Mouse (Mus musculus): Measurements from ENCODE around the gene Atp6v1g3. TPM values are rescaled to one million over a fixed set of nuclear protein-coding genes. Genes with fewer than 3 reads are reported as not detected.

Atp6v1g3 gene
- polyA plus RNA-seq, 1 experiment from 2014 or later, result not detected

GRCm38 (mm10) chr1:138258758-138259157 lies 14.8 kb upstream of the Atp6v1g3 start:
- H3K27ac ChIP-seq, result no peak overlapping the region
- H3K4me3 ChIP-seq, result no peak overlapping the region
- ATAC-seq (replicated peaks), result no peak
- H3K9ac ChIP-seq, result no peak overlapping the region
- H3K36me3 ChIP-seq (replicated peaks), result no peaks in the 10 kb centered on the region
- no peaks in the 10 kb centered on the region for H3K4me1 ChIP-seq
- no peaks in the 10 kb centered on the region for H3K27me3 ChIP-seq (replicated peaks)
- 82% methylated on average over 4 of the region's 4 CpGs for WGBS
- no peaks in the 10 kb centered on the region for H3K9me3 ChIP-seq
- H3K4me2 ChIP-seq, result no peak overlapping the region

DNA sequence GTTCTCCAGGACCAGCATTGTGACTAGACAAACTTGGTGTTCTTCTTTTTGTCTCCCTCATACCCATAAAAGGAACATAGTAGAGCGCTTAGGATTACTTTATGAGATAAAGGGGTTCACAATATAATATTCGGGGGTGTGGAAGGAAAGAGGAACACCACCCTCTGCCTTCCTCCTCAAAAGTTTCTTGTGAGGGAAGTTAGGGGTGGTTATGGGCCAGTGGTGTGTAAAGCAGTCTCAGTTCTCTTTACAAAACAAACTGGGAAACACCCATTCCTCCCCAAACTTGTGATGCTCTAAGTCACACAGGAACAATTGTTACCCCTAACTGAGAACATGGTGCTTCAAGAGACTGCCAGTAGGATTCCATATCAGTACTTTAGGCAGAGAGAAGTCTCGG lies 12.0 kb upstream of the Atp6v1g3 start:
- Histone ChIP-seq H3K9ac (no peak overlapping the region), H3K4me3 (no peak overlapping the region)
- WGBS, result 86% methylated on average over 3 of the region's 3 CpGs

DNA sequence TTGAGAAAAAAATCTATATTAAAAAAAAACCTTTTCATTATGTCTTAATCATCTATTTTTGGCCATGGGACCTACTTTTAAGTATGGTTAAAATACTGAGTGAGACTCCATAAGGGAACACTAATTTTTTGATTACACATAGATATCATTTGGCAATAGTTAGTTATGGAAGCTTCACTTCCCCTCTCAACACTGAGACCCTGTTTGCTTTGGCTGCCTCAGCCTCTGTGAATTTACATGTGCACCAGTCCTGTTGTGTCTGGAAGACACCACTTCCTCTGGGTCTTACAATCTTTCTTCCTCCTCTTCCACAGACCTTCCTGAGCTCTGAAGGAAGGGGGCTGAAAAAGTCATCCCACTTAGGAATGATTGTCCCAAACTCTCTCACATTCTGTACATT lies 11.1 kb upstream of the Atp6v1g3 start:
- no peak overlapping the region for H3K9ac ChIP-seq
- H3K9me3 ChIP-seq, result no peaks in the 10 kb centered on the region
- no peak for ATAC-seq (replicated peaks)
- no peak overlapping the region for H3K4me3 ChIP-seq
- no peak overlapping the region for H3K27ac ChIP-seq
- H3K4me1 ChIP-seq, result no peaks in the 10 kb centered on the region
- no peaks in the 10 kb centered on the region for H3K36me3 ChIP-seq (replicated peaks)
- no peak overlapping the region for H3K4me2 ChIP-seq
- no peaks in the 10 kb centered on the region for H3K27me3 ChIP-seq (replicated peaks)

More for the DNA sequence above, 12.0 kb upstream of the Atp6v1g3 start:
- ATAC-seq (replicated peaks), result no peak
- H3K9me3 ChIP-seq, result no peaks in the 10 kb centered on the region
- no peaks in the 10 kb centered on the region for H3K36me3 ChIP-seq (replicated peaks)
- no peaks in the 10 kb centered on the region for H3K27me3 ChIP-seq (replicated peaks)
- H3K27ac ChIP-seq, result no peak overlapping the region
- H3K4me2 ChIP-seq, result no peak overlapping the region
- H3K4me1 ChIP-seq, result no peaks in the 10 kb centered on the region

GRCm38 (mm10) chr1:138267465-138268055 lies 6.0 kb upstream of the Atp6v1g3 start:
- no peaks in the 10 kb centered on the region for H3K9me3 ChIP-seq
- ATAC-seq (replicated peaks), result no peak
- no peaks in the 10 kb centered on the region for H3K27me3 ChIP-seq (replicated peaks)
- WGBS, result 84% methylated on average over 5 of the region's 5 CpGs
- H3K4me2 ChIP-seq, result no peak overlapping the region
- no peaks in the 10 kb centered on the region for H3K36me3 ChIP-seq (replicated peaks)
- H3K4me3 ChIP-seq, result no peak overlapping the region
- H3K4me1 ChIP-seq, result no peaks in the 10 kb centered on the region
- no peak overlapping the region for H3K27ac ChIP-seq
- no peak overlapping the region for H3K9ac ChIP-seq

GRCm38 (mm10) chr1:138274930-138275329 lies 1.4 kb downstream of the Atp6v1g3 start:
- Histone ChIP-seq H3K36me3 (replicated peaks) (no peaks in the 10 kb centered on the region), H3K4me3 (no peak overlapping the region), H3K27ac (no peak overlapping the region), H3K9ac (no peak overlapping the region), H3K9me3 (no peaks in the 10 kb centered on the region), H3K4me2 (no peak overlapping the region), H3K4me1 (no peaks in the 10 kb centered on the region), H3K27me3 (replicated peaks) (no peaks in the 10 kb centered on the region)
- ATAC-seq (replicated peaks), result no peak
- 84% methylated on average over 3 of the region's 3 CpGs for WGBS

DNA sequence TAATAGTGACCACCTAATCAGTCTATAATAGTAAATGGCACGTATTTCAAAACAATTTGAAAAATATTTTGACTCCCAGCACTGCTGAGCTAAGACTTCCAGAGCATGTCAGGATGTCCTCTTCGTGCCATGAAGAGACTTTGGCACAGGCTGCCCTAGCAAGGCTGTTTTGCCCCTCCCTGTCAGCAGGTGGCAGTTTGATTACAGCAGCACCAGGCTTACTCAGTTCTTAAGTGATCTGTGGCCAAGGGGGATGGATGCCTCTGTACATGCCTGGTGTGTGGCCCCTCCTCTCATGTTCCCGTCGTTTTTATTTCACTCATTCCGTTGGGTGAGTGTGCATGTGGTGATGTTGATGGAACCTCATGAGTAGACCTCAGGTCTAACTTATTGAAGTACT lies 2.3 kb downstream of the Atp6v1g3 start:
- H3K9me3 ChIP-seq, result no peaks in the 10 kb centered on the region
- no peaks in the 10 kb centered on the region for H3K27me3 ChIP-seq (replicated peaks)
- WGBS, result 64% methylated on average over 5 of the region's 5 CpGs
- no peak for ATAC-seq (replicated peaks)
- H3K27ac ChIP-seq, result no peak overlapping the region
- H3K4me2 ChIP-seq, result no peak overlapping the region
- no peaks in the 10 kb centered on the region for H3K4me1 ChIP-seq
- H3K9ac ChIP-seq, result no peak overlapping the region
- no peaks in the 10 kb centered on the region for H3K36me3 ChIP-seq (replicated peaks)
- H3K4me3 ChIP-seq, result no peak overlapping the region

GRCm38 (mm10) chr1:138281139-138281538 lies 7.6 kb downstream of the Atp6v1g3 start:
- Histone ChIP-seq H3K27ac (no peak overlapping the region), H3K9me3 (no peaks in the 10 kb centered on the region), H3K9ac (no peak overlapping the region), H3K4me1 (0 out of 2 replicates have a peak, but pooled peaks cover 3% of the 10 kb centered on the region), H3K36me3 (replicated peaks) (no peaks in the 10 kb centered on the region), H3K4me3 (no peak overlapping the region), H3K4me2 (no peak overlapping the region), H3K27me3 (replicated peaks) (no peaks in the 10 kb centered on the region)
- ATAC-seq (replicated peaks), result no peak
- whole genome bisulfite sequencing, result 56% methylated on average over 6 of the region's 6 CpGs

- Histone ChIP-seq H3K27me3 (replicated peaks) (no peaks in the 10 kb centered on the region), H3K4me1 (0 out of 2 replicates have a peak, but pooled peaks cover 3% of the 10 kb centered on the region), H3K36me3 (replicated peaks) (no peaks in the 10 kb centered on the region), H3K27ac (no peak overlapping the region), H3K9me3 (no peaks in the 10 kb centered on the region), H3K4me2 (no peak overlapping the region), H3K4me3 (no peak overlapping the region), H3K9ac (no peak overlapping the region)
- 80% methylated on average over 3 of the region's 3 CpGs for WGBS
- no peak for ATAC-seq (replicated peaks)
These were observed 9.0 kb downstream of the Atp6v1g3 start for GRCm38 (mm10) chr1:138282413-138283141.

GRCm38 (mm10) chr1:138287665-138288064 lies 14.1 kb downstream of the Atp6v1g3 start:
- H3K36me3 ChIP-seq (replicated peaks), result no peaks in the 10 kb centered on the region
- no peaks in the 10 kb centered on the region for H3K9me3 ChIP-seq
- H3K9ac ChIP-seq, result no peak overlapping the region
- ATAC-seq (replicated peaks), result no peak
- 86% methylated on average over 4 of the region's 4 CpGs for WGBS
- H3K4me2 ChIP-seq, result no peak overlapping the region
- H3K4me1 ChIP-seq, result no peaks in the 10 kb centered on the region
- H3K27ac ChIP-seq, result no peak overlapping the region
- H3K27me3 ChIP-seq (replicated peaks), result no peaks in the 10 kb centered on the region
- H3K4me3 ChIP-seq, result no peak overlapping the region

- Histone ChIP-seq H3K4me2 (no peak overlapping the region), H3K9ac (no peak overlapping the region), H3K36me3 (replicated peaks) (no peaks in the 10 kb centered on the region), H3K4me3 (no peak overlapping the region), H3K9me3 (no peaks in the 10 kb centered on the region), H3K27me3 (replicated peaks) (no peaks in the 10 kb centered on the region), H3K4me1 (no peaks in the 10 kb centered on the region), H3K27ac (no peak overlapping the region)
- 54% methylated on average over 1 of the region's 1 CpGs for WGBS
- ATAC-seq (replicated peaks), result no peak
These were observed 15.2 kb downstream of the Atp6v1g3 start for GRCm38 (mm10) chr1:138288721-138289120.

- no peaks in the 10 kb centered on the region for H3K27me3 ChIP-seq (replicated peaks)
- no peaks in the 10 kb centered on the region for H3K9me3 ChIP-seq
- WGBS, result 55% methylated on average over 7 of the region's 7 CpGs
- no peak for ATAC-seq (replicated peaks)
- no peaks in the 10 kb centered on the region for H3K4me1 ChIP-seq
- H3K4me2 ChIP-seq, result no peak overlapping the region
- no peak overlapping the region for H3K9ac ChIP-seq
- no peaks in the 10 kb centered on the region for H3K36me3 ChIP-seq (replicated peaks)
- no peak overlapping the region for H3K27ac ChIP-seq
- H3K4me3 ChIP-seq, result no peak overlapping the region
These were observed 16.2 kb downstream of the Atp6v1g3 start for GRCm38 (mm10) chr1:138289455-138290425.

DNA sequence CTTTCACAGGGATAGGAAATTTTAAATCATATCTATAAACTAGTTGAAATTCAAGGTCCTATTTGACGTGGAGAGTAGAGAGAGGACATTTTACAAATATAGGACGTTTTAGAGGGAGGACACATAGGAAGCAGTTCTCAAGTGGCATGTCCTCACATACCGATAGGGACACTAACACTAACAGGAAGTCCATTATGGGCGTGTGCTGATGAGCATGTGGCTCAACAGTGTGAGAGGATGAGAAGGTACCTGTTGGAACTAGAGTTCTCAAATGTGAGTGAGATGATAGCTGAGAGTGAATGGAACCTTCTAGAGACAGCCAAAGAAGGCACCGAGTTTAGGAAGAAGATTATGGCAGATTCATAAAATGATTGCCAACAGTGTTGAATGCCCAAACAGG lies 17.9 kb downstream of the Atp6v1g3 start:
- Histone ChIP-seq H3K4me2 (no peak overlapping the region), H3K9me3 (no peaks in the 10 kb centered on the region), H3K4me1 (no peaks in the 10 kb centered on the region), H3K27me3 (replicated peaks) (no peaks in the 10 kb centered on the region), H3K36me3 (replicated peaks) (no peaks in the 10 kb centered on the region), H3K9ac (no peak overlapping the region), H3K27ac (no peak overlapping the region), H3K4me3 (no peak overlapping the region)
- no peak for ATAC-seq (replicated peaks)
- WGBS, result 89% methylated on average over 5 of the region's 5 CpGs

All from midbrain, embryonic 15.5 days (tissue).